Mouse (Mus musculus) stomach, postnatal 0 days (tissue): ENCODE measurements around the gene Gpc4.

ENCODE experiments used
- CTCF ChIP-seq: IDR thresholded peaks from 2 replicates; pipeline ENCODE4 v1.5.1; 2016; ENCODE audit warnings: antibody characterized with exemption, low read depth, mild to moderate bottlenecking, moderate library complexity
- EP300 ChIP-seq: optimal IDR thresholded peaks from 2 replicates; pipeline ENCODE3; 2016; ENCODE audit warnings: antibody characterized with exemption

- TF ChIP-seq CTCF (no peak), EP300 (no peak)
Observed at GRCm38 (mm10) chrX:52193311-52193968, 28.4 kb upstream of the Gpc4 start.
